Mouse (Mus musculus): ENCODE results near the gene Paox. TPM values are rescaled to one million over a fixed set of nuclear protein-coding genes. Genes with fewer than 3 reads are reported as not detected.

Gene Paox
- polyA plus RNA-seq, 1 experiment from 2014 or later, result 6.6 TPM

GRCm38 (mm10) chr7:140090601-140091000 lies 25.0 kb upstream of the Paox start:
- WGBS, result 69% methylated on average over 10 of the region's 10 CpGs
- Histone ChIP-seq H3K4me3 (replicated peaks; ENCODE audit: low read length) (no peak overlapping the region), H3K4me1 (replicated peaks; ENCODE audit: control insufficient read depth, insufficient read depth, low read length) (no peaks in the 10 kb centered on the region), H3K9me3 (ENCODE audit: control insufficient read depth, low read length) (no peaks in the 10 kb centered on the region), H3K36me3 (ENCODE audit: control insufficient read depth, insufficient read depth) (no peaks in the 10 kb centered on the region), H3K4me2 (ENCODE audit: low read length) (no peak overlapping the region), H3K27me3 (replicated peaks; ENCODE audit: control insufficient read depth, insufficient read depth, low read length) (no peaks in the 10 kb centered on the region), H3K27ac (ENCODE audit: low read length) (no peak overlapping the region), H3K9ac (replicated peaks; ENCODE audit: low read depth, low read length) (no peak overlapping the region)
- no peak for ATAC-seq

GRCm38 (mm10) chr7:140092924-140093528 lies 22.6 kb upstream of the Paox start, which contains the start of gene Prap1:
Prap1 (plus strand) TSS chr7:140093395.
- H3K27ac ChIP-seq (ENCODE audit: low read length), result no peak within 1 kb of the TSS
- H3K36me3 ChIP-seq (ENCODE audit: control insufficient read depth, insufficient read depth), result no peaks in the 10 kb centered on the region
- H3K4me1 ChIP-seq (replicated peaks; ENCODE audit: control insufficient read depth, insufficient read depth, low read length), result no peaks in the 10 kb centered on the region
- no peaks in the 10 kb centered on the region for H3K9me3 ChIP-seq (ENCODE audit: control insufficient read depth, low read length)
- ATAC-seq, result no peak
- H3K9ac ChIP-seq (replicated peaks; ENCODE audit: low read depth, low read length), result no peak within 1 kb of the TSS
- no peaks in the 10 kb centered on the region for H3K27me3 ChIP-seq (replicated peaks; ENCODE audit: control insufficient read depth, insufficient read depth, low read length)
- H3K4me2 ChIP-seq (ENCODE audit: low read length), result no peak within 1 kb of the TSS
- H3K4me3 ChIP-seq (replicated peaks; ENCODE audit: low read length), result no peak within 1 kb of the TSS
- 75% methylated on average over 5 of the region's 5 CpGs for WGBS

GRCm38 (mm10) chr7:140094954-140095353 lies 20.6 kb upstream of the Paox start:
- Histone ChIP-seq H3K27me3 (replicated peaks; ENCODE audit: control insufficient read depth, insufficient read depth, low read length) (no peaks in the 10 kb centered on the region), H3K9ac (replicated peaks; ENCODE audit: low read depth, low read length) (no peak overlapping the region), H3K9me3 (ENCODE audit: control insufficient read depth, low read length) (no peaks in the 10 kb centered on the region), H3K4me1 (replicated peaks; ENCODE audit: control insufficient read depth, insufficient read depth, low read length) (no peaks in the 10 kb centered on the region), H3K4me2 (ENCODE audit: low read length) (no peak overlapping the region), H3K27ac (ENCODE audit: low read length) (no peak overlapping the region), H3K4me3 (replicated peaks; ENCODE audit: low read length) (no peak overlapping the region), H3K36me3 (ENCODE audit: control insufficient read depth, insufficient read depth) (no peaks in the 10 kb centered on the region)
- WGBS, result 78% methylated on average over 5 of the region's 5 CpGs
- no peak for ATAC-seq

GRCm38 (mm10) chr7:140095556-140095955 lies 20.0 kb upstream of the Paox start:
- H3K27ac ChIP-seq (ENCODE audit: low read length), result no peak overlapping the region
- H3K9ac ChIP-seq (replicated peaks; ENCODE audit: low read depth, low read length), result no peak overlapping the region
- H3K4me3 ChIP-seq (replicated peaks; ENCODE audit: low read length), result no peak overlapping the region
- no peak for ATAC-seq
- no peaks in the 10 kb centered on the region for H3K9me3 ChIP-seq (ENCODE audit: control insufficient read depth, low read length)
- no peaks in the 10 kb centered on the region for H3K36me3 ChIP-seq (ENCODE audit: control insufficient read depth, insufficient read depth)
- H3K4me2 ChIP-seq (ENCODE audit: low read length), result no peak overlapping the region
- no peaks in the 10 kb centered on the region for H3K27me3 ChIP-seq (replicated peaks; ENCODE audit: control insufficient read depth, insufficient read depth, low read length)
- 10% methylated on average over 1 of the region's 1 CpGs for WGBS
- no peaks in the 10 kb centered on the region for H3K4me1 ChIP-seq (replicated peaks; ENCODE audit: control insufficient read depth, insufficient read depth, low read length)

- H3K9me3 ChIP-seq (ENCODE audit: control insufficient read depth, low read length), result no peaks in the 10 kb centered on the region
- no peaks in the 10 kb centered on the region for H3K27me3 ChIP-seq (replicated peaks; ENCODE audit: control insufficient read depth, insufficient read depth, low read length)
- H3K4me3 ChIP-seq (replicated peaks; ENCODE audit: low read length), result no peak overlapping the region
- no peak overlapping the region for H3K27ac ChIP-seq (ENCODE audit: low read length)
- no peak overlapping the region for H3K4me2 ChIP-seq (ENCODE audit: low read length)
- no peak for ATAC-seq
- no peak overlapping the region for H3K9ac ChIP-seq (replicated peaks; ENCODE audit: low read depth, low read length)
- no peaks in the 10 kb centered on the region for H3K36me3 ChIP-seq (ENCODE audit: control insufficient read depth, insufficient read depth)
- no peaks in the 10 kb centered on the region for H3K4me1 ChIP-seq (replicated peaks; ENCODE audit: control insufficient read depth, insufficient read depth, low read length)
Observed at GRCm38 (mm10) chr7:140096055-140096454, 19.5 kb upstream of the Paox start.

- no peak overlapping the region for H3K27ac ChIP-seq (ENCODE audit: low read length)
- H3K4me3 ChIP-seq (replicated peaks; ENCODE audit: low read length), result no peak overlapping the region
- no peaks in the 10 kb centered on the region for H3K27me3 ChIP-seq (replicated peaks; ENCODE audit: control insufficient read depth, insufficient read depth, low read length)
- no peaks in the 10 kb centered on the region for H3K36me3 ChIP-seq (ENCODE audit: control insufficient read depth, insufficient read depth)
- H3K4me1 ChIP-seq (replicated peaks; ENCODE audit: control insufficient read depth, insufficient read depth, low read length), result peaks cover 13% of the 10 kb centered on the region
- H3K9me3 ChIP-seq (ENCODE audit: control insufficient read depth, low read length), result no peaks in the 10 kb centered on the region
- no peak overlapping the region for H3K9ac ChIP-seq (replicated peaks; ENCODE audit: low read depth, low read length)
- H3K4me2 ChIP-seq (ENCODE audit: low read length), result no peak overlapping the region
- WGBS, result 87% methylated on average over 1 of the region's 1 CpGs
- ATAC-seq, result no peak
Observed at GRCm38 (mm10) chr7:140098466-140098865, 17.1 kb upstream of the Paox start.

GRCm38 (mm10) chr7:140101498-140101897 lies 14.1 kb upstream of the Paox start:
- peak overlapping the region; percentile 73 for H3K4me2 ChIP-seq (ENCODE audit: low read length)
- no peaks in the 10 kb centered on the region for H3K9me3 ChIP-seq (ENCODE audit: control insufficient read depth, low read length)
- H3K9ac ChIP-seq (replicated peaks; ENCODE audit: low read depth, low read length), result no peak overlapping the region; the same call in 1 of the 2 replicates
- peak overlapping the region; percentile 42; the same call in 1 of the 2 replicates for H3K4me3 ChIP-seq (replicated peaks; ENCODE audit: low read length)
- H3K27ac ChIP-seq (ENCODE audit: low read length), result no peak overlapping the region
- no peaks in the 10 kb centered on the region for H3K27me3 ChIP-seq (replicated peaks; ENCODE audit: control insufficient read depth, insufficient read depth, low read length)
- H3K36me3 ChIP-seq (ENCODE audit: control insufficient read depth, insufficient read depth), result peaks cover 6% of the 10 kb centered on the region
- peaks cover 13% of the 10 kb centered on the region for H3K4me1 ChIP-seq (replicated peaks; ENCODE audit: control insufficient read depth, insufficient read depth, low read length)
- WGBS, result 75% methylated on average over 10 of the region's 10 CpGs
- ATAC-seq, result no peak

GRCm38 (mm10) chr7:140101993-140102860 lies 13.4 kb upstream of the Paox start, which contains the start of gene Fuom:
Fuom (minus strand) TSS chr7:140102441.
- peak within 1 kb of the TSS; percentile 73 for H3K4me2 ChIP-seq (ENCODE audit: low read length)
- no peak within 1 kb of the TSS for H3K27ac ChIP-seq (ENCODE audit: low read length)
- H3K9me3 ChIP-seq (ENCODE audit: control insufficient read depth, low read length), result no peaks in the 10 kb centered on the region
- WGBS, result 2% methylated on average over 30 of the region's 30 CpGs
- peaks cover 13% of the 10 kb centered on the region for H3K4me1 ChIP-seq (replicated peaks; ENCODE audit: control insufficient read depth, insufficient read depth, low read length)
- ATAC-seq, result peak; percentile 88
- H3K9ac ChIP-seq (replicated peaks; ENCODE audit: low read depth, low read length), result peak within 1 kb of the TSS; percentile 57
- H3K36me3 ChIP-seq (ENCODE audit: control insufficient read depth, insufficient read depth), result peaks cover 7% of the 10 kb centered on the region
- H3K4me3 ChIP-seq (replicated peaks; ENCODE audit: low read length), result peak within 1 kb of the TSS; percentile 42
- no peaks in the 10 kb centered on the region for H3K27me3 ChIP-seq (replicated peaks; ENCODE audit: control insufficient read depth, insufficient read depth, low read length)

GRCm38 (mm10) chr7:140104009-140104408 lies 11.6 kb upstream of the Paox start:
- Histone ChIP-seq H3K9me3 (ENCODE audit: control insufficient read depth, low read length) (no peaks in the 10 kb centered on the region), H3K36me3 (ENCODE audit: control insufficient read depth, insufficient read depth) (peaks cover 7% of the 10 kb centered on the region), H3K9ac (replicated peaks; ENCODE audit: low read depth, low read length) (no peak overlapping the region), H3K27me3 (replicated peaks; ENCODE audit: control insufficient read depth, insufficient read depth, low read length) (no peaks in the 10 kb centered on the region), H3K4me3 (replicated peaks; ENCODE audit: low read length) (no peak overlapping the region), H3K4me1 (replicated peaks; ENCODE audit: control insufficient read depth, insufficient read depth, low read length) (peaks cover 13% of the 10 kb centered on the region), H3K4me2 (ENCODE audit: low read length) (no peak overlapping the region), H3K27ac (ENCODE audit: low read length) (no peak overlapping the region)
- ATAC-seq, result no peak
- WGBS, result 80% methylated on average over 4 of the region's 4 CpGs
